Mouse (Mus musculus) duodenum, adult 2 months (tissue): Measurements from ENCODE around the gene Syde2. TPM values are rescaled to one million over a fixed set of nuclear protein-coding genes. Genes with fewer than 3 reads are reported as not detected.

Experiments used
- polyA plus RNA-seq: library from polyadenylated mRNA; depleted of rRNA; stranded (reverse); fragments of >200 nt; gene quantifications from 2 replicates; pipeline ENCODE4 v1.2.3, GENCODE M21; 2012; ENCODE audit warnings: low replicate concordance; rRNA removed

Gene Syde2
- polyA plus RNA-seq, result 2.4 and 4.5 TPM in 2 replicates

DNA sequence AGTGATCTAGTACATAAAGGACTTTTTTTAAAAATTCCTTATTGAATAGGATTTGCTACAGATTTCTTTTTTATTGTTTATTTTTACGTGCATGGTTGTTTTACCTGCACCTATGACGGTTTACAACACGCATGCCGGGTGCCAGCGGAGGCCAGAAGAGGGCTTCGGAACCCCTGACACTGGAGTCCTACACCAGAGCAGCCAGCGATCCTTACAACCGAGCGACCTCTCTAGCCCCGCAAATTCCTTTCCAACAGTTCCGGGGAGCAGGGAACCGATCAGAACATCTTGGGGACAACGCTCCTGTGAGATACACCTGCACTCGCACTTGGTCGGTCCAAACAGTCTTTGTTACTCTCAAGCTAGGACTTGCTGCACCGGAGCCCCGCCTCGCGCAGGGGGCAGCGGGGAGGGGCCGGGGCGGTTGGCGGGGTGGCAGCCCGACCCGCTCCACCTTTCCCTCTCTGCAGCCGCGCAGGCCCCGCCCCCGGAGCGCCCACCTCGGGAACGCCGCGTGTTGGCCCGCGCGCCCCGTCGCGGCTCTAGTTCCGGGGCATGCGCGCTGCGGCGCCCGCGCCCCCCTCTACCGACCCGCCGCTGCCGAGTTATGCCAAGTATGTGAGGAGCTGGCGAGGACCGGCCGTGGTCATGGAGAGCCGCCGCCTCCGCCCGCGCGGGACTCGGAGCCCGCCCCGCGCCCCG, at the start of gene Syde2:
Gene Syde2 (plus strand): TSS at position 603 of the 702 bp plus-strand sequence.

Other genes with a start within 250 kb of the Syde2 start
- gene Ddah1, start 229.2 kb upstream of the Syde2 start, polyA plus RNA-seq, result 1.0 and 1.2 TPM in 2 replicates
- 4.2 and 7.4 TPM in 2 replicates for gene Bcl10, start 65.1 kb upstream of the Syde2 start, polyA plus RNA-seq
- 6.7 and 23.4 TPM in 2 replicates for gene 2410004B18Rik, start 49.9 kb upstream of the Syde2 start, polyA plus RNA-seq
- 0.18 TPM in 1 of 2 replicates, not detected in the other for gene Wdr63, start 120.3 kb downstream of the Syde2 start, polyA plus RNA-seq
- gene Mcoln3, start 129.6 kb downstream of the Syde2 start, polyA plus RNA-seq, result 9.6 TPM in 1 of 2 replicates, not detected in the other
- gene Mcoln2, start 162.0 kb downstream of the Syde2 start, polyA plus RNA-seq, result 3.6 and 4.3 TPM in 2 replicates
- 1.1 and 10.3 TPM in 2 replicates for gene Lpar3, start 233.1 kb downstream of the Syde2 start, polyA plus RNA-seq